Mouse (Mus musculus): ENCODE results near the gene Cfap44. TPM values are rescaled to one million over a fixed set of nuclear protein-coding genes. Genes with fewer than 3 reads are reported as not detected.

Gene Cfap44
- total RNA-seq, 2 experiments from 2014 or later = 0.26 TPM; not detected in 1

DNA sequence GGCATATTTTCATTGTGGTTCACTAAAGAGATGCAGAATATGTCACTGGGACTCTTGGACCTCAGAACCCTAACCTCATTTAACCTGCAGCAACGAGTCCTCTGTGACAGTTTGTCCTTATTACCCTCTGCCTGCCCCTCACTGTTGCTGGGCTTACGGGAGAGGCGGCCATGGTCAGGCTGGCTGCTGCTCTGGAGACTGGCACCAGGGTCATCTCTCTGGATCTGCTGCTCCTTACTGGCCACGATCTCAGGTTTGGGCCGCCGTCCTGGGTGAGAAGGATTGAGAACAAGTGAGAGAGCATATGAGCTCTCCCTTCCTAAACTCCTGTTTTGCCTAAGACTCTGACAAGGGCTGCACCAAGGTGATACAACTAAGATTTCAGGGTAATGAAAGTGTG lies 97.6 kb downstream of the Cfap44 start:
- no peak for ATAC-seq (replicated peaks; ENCODE audit: poor library complexity, severe bottlenecking)

DNA sequence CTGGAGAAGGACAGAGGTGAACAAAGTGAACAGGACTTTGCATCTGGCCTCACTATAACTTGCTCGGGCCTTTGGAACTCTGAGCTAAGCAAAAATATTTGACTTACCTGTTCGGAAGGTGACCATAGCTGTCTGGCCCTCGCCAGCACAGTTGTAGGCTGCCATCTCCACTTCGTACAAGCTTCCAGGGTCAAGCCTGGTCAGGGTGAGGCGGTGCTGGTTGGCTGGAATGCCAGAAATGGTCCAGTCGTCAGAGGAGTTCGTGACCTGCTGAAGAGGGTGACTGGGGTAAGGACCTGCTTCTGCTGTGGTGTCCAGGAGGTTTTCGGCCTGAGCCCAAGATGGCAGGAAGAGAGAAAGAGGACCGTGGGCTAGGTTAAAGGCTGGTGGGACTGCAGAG lies 98.1 kb downstream of the Cfap44 start:
- no peak for ATAC-seq (replicated peaks; ENCODE audit: poor library complexity, severe bottlenecking)

DNA sequence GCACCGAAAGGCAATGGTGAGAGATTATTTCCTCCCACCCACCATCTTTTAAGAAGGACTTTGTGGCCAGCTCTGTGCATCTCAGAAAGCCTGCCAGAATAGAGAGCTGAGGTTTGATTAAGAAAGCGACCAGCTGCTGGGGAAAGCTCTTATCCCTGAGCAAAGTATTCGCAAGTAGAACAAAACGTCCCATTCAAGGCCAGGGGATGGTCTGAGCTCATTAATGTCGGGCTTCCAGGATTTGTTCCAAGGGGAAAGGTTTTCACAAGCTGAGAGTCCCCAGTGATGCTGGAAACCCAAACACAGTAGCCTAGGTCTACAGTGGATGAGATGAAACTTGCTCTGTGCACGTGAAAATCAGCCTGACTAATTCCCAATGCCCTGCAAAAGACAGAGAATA lies 99.3 kb downstream of the Cfap44 start:
- ATAC-seq (replicated peaks; ENCODE audit: poor library complexity, severe bottlenecking) = no peak

DNA sequence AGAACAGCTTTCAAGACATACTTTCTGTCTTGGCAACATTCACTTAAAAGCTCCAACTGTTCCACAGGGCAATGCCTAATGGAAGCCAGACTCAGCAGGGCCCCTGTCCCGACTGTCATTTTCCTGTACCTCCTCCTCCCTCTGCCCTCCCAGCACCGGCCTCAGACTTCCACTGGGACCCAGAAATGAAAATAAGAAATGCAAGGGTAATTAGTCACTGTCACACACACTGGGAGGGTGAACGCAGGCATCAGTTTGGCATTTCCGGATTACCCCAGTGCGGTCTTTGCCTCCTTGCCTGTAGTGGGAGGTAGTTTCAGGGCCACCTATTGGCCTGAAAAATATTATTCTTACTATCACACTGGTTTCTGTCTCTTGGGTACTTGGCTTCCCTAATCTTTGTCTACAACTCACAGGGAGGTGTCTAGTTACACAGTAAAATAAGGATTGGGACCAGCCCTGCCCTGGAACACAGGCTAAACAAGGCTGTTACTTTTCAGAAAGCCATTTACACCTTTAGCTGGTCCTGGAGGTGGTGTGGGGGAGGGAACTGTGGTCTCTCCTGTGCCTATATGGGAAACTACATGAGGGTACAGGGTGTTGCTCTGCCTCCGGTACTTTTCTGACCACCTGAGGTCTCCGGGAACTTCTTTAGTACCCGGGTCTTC lies 100.0 kb downstream of the Cfap44 start:
- peak; percentile 85 for ATAC-seq (replicated peaks; ENCODE audit: poor library complexity, severe bottlenecking)

DNA sequence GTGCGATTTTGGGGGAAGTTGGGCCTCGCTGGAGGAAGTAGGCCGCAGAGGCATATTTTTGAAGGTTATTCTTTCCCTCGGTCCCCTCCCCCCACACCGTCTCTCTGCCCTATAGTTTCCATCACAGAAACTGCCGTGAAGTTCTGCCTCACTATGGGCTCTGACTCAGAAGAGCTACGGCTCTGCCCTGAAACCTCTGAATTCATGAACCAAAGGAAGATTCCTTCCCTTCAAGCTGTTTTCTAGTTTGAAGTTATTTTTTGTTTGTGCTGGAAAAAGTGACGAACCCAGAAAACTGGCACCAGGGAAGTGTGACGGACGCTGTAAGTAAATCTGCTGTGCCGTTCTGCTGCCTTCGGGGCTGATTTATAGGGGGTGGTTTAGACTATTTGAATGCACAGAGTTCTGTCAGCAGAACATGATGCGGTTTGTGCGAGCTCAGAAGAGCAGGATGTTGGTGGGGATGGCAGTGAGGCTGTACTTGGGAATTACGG lies 102.4 kb downstream of the Cfap44 start:
- peak; percentile 33; the same call in 1 of the 2 replicates for ATAC-seq (replicated peaks; ENCODE audit: poor library complexity, severe bottlenecking)

DNA sequence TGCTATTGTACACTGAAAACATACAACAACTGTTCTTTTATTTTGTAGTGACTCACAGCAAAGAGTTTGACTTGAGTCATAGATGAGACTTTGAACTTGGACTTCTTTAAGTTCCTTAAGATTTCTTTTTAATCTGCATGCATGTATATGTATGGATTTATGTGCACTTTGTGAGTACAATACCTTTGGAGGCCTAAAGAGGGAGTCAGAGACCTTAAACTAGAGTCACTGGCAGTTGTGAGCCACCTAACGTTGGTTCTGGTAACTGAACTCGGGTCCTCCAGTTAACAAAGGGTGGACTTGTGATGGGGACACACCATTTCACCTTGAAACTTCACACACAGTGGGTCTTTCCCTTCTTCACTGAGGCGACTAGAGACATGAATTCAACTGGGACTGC lies 103.9 kb downstream of the Cfap44 start:
- ATAC-seq (replicated peaks; ENCODE audit: poor library complexity, severe bottlenecking) = no peak

DNA sequence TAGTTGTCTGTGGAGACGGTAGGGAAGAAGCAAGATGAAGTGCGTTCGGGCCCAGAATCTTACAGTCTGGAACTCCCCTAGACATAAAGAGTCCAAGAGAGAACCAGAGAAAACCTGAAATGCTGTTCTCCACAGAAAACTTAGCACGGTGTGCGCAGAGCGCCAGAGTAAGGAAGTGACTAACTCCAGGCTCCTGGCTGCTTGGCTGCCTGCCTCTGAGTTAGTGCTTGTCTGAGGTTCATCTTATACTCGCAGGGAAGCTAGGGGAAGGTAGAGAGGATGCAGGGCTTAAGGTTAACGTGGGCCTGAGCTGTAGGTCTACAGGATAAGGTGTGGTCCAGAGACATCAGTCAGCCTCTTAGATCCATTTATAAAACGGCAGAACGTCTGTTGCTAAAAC lies 107.2 kb downstream of the Cfap44 start:
- ATAC-seq (replicated peaks; ENCODE audit: poor library complexity, severe bottlenecking) = no peak

DNA sequence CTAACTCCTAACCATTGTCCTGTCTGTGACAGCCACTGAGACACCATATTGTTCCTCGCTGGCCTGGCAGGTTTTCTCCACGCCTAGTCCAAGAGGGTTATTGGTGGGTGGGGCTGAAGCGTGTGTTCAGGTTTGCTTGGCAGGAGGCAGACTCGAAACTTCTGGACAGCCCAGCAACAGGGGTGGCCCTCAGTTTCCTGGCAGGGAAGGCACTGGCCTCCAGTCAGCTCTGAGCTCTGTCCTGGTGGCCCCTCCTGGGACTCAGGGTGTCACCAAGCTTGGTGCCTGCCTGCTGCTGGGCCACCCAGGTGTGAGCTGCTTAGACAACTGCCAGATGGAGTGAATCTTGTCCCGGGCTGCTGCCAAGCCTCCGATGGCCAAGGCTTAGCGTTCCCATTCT lies 107.7 kb downstream of the Cfap44 start:
- no peak for ATAC-seq (replicated peaks; ENCODE audit: poor library complexity, severe bottlenecking)

DNA sequence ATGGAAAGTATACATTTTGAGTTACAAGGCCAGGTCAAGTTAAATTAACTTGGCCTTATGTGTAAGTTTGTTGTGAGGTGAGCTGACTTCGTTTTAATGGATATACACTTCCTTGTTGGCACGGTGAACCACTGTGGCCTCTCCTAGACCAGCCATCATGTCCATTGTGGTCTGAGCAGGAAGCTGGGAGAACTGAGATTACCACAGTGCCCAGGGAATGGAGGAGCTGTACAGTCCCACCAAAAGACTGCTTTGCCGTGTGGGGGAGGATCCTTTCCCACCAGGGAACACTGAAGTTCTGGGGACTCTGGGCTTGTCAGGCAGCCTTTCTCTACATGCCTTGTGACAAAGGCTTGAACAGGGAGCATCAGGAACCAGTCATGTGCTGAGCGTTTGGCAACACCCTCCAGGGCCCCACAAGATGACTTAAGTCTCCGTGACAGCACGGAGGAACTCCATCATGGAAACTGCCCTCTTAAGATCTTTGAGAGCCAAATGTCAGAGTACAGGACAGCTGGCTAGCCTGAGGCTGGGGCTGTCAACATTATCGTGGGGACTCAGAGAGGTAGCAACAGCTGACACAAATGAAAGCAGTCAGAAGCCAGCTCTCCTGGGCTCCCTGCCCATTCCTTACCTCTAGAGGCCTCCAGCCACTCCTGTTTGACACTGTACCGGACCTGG lies 108.4 kb downstream of the Cfap44 start:
- ATAC-seq (replicated peaks; ENCODE audit: poor library complexity, severe bottlenecking) = peak; percentile 86

DNA sequence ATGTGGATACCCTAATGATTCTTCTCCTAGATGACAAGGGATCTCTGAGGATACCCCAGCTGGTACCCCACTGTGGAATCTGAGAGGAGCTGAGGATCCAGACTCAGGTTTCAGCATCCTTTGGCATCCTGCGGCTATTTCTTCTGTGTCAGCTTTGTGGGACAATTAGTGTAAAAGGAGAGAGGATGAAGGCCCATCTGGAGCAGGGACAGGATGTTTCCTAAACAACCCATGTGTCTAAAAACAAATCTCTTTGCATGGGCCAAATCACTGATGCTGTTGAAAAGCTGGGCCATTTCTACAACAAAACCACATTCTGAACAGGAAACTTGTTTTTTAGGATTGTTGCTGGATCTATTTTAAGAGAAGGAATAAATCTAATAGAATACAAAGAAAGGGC lies 110.6 kb downstream of the Cfap44 start:
- ATAC-seq (replicated peaks; ENCODE audit: poor library complexity, severe bottlenecking) = no peak

DNA sequence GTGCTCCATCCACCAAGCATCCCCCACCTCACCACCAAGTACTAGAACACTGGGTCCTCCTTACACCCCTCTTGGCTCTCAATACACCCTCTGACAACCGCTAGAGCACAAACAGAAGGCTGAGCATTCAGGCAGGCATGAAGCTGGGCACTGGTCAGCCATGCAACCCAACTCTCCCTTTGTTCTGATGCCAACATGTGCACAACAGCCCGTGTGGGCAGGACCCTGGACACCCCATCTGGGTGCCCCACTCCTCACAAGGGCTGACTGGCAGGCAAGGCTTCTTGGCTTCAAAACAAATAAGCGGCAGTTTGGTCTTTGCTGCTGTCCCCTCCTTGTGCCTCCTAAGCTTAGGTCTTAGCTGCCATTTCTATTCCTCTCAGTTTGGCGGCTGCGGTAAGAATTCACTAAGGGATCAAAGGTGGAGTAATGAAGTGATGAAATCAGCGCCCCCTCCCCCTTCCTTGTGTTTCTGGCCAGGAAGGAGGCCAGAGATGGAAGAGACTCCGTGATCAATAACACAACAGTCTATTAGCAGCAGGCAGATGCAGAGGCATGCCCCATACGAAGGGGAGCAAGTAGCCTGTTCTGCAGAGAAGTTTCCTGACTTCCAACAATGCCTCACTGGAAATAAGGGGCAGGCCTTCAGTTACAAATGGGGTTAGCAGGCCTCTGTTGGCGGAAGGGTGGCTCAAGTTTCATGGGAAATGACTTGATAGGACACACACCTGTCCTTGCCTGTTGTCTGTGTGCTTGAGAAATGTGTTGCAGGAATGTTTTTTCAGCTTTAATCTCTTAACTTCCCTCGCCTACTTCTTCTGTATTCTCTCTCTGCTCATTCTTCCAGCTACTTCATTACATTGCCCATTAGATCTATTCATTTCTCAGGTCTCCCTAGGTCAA lies 112.7 kb downstream of the Cfap44 start:
- no peak for ATAC-seq (replicated peaks; ENCODE audit: poor library complexity, severe bottlenecking)

DNA sequence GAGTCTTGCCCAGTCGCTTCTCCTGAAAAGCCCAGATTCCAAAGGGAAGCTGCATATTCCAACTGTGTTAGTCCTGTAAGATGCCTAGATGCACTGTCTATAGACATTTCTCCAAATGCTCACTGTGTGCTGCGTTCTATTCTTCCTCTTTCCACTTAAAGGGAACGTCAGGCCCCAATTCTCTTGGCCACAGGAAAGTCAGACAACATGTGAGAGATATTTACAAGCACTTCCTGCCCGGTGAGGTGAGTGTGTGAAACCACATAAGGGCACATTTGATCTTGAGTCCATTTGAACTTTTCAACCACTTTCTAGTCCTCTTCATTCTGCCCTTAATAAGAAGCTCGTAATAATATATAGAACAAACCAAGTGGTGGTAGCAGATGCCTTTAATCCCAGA lies 113.4 kb downstream of the Cfap44 start:
- ATAC-seq (replicated peaks; ENCODE audit: poor library complexity, severe bottlenecking) = no peak; the same call in 1 of the 2 replicates

DNA sequence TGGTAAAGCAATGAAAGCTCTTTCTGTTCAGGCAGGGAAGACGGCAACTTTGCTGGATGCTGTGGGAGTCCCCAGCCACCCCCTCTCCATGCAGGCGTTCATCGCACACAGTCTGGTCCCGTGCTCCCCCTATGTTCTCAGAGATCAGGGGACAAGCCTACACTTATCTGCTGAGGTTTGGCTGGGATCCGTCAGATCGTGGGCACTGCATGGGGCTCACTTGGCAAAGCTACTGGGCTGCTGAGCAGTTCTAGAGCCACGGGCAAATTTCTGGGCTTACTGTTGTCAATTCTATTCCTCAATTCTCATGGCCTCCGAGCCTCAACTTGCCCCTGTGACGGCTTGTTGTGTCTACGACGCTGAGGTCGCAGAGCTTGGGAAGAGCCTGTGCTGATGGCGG lies 114.2 kb downstream of the Cfap44 start:
- no peak for ATAC-seq (replicated peaks; ENCODE audit: poor library complexity, severe bottlenecking)

DNA sequence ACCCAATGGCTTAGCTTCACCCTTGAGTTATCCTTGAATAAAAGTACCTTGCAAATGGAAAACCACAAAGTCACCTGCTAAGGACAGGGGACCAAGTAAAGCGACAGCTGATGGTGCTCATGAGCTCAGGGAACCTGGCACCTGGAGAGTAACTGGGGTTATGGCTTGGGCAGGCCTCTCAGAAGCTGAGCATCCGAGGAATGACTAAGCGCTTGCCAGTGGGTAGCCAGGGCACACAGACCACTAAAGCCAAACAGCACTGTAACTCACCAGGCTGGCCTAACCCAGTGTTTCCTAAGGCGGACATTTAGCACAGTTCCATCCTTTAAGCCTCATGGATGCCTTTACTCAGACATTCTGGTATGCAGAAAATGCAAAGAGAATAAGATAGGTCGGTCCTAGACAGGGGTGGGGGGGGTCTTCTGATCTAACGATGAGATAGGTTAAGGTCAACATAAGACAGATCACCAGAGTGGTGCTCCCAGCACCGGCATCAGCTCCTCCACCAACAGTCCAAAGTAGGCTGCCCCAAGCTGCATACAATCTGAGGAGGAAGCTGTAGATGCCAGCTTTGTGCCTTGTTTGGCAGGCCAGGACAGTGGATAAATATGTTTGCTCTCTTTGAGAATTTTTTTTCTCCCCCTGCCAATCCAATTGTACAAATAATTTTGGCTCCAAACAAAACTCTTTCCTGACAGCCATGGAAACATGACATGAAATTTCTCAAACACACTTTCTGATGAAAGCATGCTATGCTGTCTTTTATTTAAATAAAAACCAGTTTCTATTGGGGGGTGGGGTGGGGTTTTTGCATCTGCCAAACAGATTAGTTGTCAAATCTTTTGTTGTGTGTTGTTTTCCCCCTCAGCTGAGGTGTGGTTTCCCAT lies 115.1 kb downstream of the Cfap44 start:
- no peak for ATAC-seq (replicated peaks; ENCODE audit: poor library complexity, severe bottlenecking)

DNA sequence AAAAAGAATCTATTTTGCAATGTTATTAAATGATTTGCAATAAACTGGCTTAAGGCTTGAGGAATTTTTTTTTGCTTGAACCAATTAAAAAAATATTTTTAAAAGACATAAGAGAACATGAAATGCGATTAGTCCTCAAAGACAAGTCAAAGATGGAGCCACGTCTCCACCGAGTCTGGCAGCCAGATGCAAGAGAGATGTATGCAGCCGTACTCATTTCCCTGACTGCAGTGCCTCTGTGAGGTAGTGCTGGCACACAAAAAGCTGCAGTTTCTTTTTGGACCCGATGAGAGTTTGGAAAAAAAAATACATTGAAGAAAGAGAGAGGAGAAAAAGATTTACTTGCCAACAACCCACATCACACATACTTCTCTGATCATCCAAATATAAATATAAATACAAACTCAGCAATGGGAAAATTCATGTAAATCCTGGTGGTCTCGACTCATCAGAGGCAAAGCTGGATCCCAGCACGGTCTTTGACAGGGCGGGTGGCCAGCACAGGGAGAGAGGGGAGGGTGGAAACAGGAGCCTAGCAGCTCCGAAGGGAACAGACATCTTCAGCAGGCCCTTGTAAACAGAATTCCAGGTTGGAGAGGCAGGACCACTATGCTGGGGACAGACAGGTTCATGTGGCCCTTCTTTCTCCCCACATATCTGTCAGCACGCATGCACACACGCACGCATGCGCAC lies 116.1 kb downstream of the Cfap44 start:
- no peak for ATAC-seq (replicated peaks; ENCODE audit: poor library complexity, severe bottlenecking)

DNA sequence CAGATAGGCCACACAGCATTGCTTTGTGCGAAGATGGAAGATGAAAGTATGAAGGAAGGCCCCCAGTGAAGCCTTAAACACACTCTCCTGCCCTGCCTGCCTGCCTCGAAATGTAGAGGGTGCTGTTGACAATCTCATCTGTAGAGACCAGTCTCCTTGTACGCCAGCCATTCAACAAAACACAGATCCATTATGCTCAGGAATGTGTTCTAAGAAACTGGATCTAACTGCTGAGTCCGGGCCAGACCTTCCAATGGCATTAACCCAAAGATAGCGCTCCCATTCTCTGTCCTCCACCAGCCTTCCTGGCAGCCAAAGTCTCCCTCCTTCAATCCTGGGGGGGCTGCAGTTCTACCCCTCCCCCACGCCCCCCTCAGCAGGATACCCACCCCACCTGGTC lies 121.9 kb downstream of the Cfap44 start:
- no peak for ATAC-seq (replicated peaks; ENCODE audit: poor library complexity, severe bottlenecking)

DNA sequence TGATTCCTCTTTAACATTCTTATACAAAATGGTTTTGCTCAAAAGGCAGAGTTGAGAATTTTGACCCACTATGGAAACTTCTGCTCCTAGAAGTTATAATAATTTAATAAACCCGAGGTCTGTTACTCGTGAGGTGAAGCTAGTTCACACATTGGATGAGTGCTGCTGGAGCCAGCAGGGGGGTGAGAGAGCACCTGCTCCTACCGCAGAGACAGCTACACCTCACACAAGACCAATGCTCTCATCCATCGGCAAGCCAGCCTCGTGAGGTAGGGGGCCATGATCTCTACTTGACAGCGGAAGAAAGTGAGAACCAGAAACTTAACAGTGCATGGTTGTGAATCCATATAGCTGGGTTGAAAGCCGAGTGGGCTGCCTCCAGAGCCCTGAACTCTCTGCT lies 129.0 kb downstream of the Cfap44 start:
- ATAC-seq (replicated peaks; ENCODE audit: poor library complexity, severe bottlenecking) = no peak

DNA sequence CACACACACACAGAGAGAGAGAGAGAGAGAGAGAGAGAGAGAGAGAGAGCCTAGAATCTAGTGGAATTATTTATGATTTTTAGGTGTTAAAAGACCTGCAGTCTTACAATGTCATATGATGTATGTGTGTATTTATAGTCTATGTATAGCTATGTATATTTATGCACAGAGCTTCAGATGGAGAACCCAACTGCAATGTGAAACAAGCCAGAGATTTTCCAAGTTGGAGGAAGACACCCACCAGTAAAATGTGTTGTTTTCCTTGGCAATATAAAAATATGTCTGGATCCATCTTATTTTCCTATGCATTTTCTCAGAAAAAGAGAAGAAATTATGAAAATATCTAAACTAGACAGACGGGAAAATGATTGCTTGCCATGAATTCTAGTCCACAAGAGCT lies 131.4 kb downstream of the Cfap44 start:
- ATAC-seq (replicated peaks; ENCODE audit: poor library complexity, severe bottlenecking) = no peak

DNA sequence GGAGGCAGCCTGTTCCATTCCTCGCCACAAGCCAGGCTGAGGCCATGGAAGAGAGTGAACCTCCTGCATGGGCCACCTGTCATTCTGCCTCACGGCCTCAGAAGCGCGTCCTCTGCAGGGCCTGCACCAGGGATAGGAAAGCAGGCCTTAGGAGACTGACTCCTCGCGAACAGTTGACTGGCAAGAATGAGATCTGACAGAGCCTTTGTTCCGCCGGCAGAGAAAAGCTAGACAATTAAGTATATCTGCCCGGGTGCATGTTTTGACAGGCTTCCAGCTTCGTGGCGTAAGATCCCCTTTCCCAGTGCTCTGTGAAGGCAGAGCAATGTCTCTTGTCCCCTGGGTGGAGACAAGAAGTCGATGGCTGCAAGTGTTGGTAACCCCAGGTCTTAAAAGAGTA lies 132.1 kb downstream of the Cfap44 start:
- ATAC-seq (replicated peaks; ENCODE audit: poor library complexity, severe bottlenecking) = no peak
